Mouse (Mus musculus) yolk sac, embryonic 10.5 days (tissue): ENCODE results near the gene Anxa1.

ENCODE experiments used
- DNase-seq: peaks from one replicate; pipeline ENCODE4 v3.0.0-alpha.2; 2017; ENCODE audit warnings: low spot score

The Anxa1 gene

DNA sequence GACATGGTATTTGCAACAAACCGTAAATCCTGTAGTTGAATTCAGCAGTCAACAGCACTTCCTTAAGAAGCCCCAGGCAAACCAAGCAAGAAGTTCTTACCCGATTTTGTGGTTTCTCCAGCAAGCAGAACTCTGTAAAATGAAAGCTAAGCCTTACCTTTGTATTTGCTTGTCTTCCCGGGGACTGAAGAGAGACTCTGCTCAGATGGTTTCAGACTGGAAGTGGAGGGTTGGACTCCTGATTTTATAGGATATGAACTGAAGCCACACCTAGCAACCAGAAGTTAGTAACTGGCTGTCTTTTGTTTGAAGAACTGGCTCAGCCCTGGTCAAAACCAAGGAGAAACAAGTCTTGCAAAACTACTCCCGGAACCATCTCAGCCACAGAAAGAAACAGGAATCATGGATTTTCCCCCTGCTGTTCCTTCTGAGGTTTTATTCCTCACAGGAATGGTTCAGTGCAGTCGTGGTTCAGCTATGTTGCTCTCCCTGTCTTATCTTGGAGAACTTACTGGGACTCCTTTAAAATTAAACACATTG, at the start of gene Anxa1:
Gene Anxa1 (minus strand): TSS at position 490 of the 540 bp plus-strand sequence.
- peak; percentile 13 for DNase-seq

DNA sequence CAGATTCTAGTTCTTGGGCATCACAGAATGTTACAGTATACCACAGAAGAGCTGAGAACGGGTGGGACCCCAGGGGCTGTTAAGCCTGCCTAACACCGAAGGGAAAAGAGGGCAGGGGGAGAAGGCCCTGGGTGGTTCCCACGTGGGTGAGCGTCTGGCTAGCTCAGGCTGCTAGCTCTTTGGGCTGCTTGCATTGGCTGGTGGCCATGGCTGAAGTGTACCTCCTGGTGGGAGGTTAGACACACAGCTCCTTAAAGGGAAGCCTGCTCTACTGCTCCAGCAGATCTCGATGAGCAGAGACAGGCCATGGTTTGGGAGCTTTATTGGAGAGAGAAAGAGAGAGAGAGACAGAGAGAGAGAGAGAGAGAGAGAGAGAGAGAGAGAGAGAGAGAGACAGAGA, 46.3 kb upstream of the Anxa1 start:
- DNase-seq, result no peak

DNA sequence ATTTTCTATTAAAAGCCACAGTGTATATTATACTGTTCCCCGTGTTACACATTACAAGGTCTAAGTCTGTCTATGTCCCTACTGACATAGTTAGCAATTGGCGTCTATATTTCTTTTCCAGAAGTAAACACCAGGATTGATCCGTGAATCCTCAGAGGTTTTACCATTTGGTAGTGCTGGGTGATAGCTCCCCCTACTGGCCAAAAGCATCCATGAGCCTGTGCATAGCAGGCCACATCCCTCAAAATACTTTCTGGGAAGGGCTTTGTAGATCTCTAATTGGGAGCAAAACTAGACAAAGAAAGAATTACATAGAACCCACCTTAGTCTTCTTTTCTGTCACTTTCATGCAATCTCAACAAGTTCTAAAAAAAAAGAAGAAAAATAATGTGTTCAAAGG, 43.8 kb upstream of the Anxa1 start:
- peak; percentile 12 for DNase-seq

DNA sequence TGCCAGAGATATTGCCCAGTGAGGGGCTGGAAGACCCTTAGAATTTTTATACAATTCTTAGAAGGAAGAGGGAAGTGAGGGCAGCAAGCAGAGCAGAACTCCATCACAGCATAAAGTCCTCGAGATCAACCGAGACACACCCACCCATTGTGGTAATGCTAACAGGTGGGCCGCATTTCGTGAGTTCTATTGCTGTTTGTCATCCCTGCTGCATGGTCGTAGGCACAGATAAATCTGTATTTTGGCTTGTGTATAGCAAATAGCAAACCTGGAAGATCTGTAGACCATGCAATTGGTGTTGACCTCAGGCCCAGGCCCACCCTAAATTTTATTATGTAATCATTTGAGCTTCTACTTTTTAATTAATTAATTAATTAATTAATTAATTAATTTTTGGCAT, 43.2 kb upstream of the Anxa1 start:
- DNase-seq, result no peak

DNA sequence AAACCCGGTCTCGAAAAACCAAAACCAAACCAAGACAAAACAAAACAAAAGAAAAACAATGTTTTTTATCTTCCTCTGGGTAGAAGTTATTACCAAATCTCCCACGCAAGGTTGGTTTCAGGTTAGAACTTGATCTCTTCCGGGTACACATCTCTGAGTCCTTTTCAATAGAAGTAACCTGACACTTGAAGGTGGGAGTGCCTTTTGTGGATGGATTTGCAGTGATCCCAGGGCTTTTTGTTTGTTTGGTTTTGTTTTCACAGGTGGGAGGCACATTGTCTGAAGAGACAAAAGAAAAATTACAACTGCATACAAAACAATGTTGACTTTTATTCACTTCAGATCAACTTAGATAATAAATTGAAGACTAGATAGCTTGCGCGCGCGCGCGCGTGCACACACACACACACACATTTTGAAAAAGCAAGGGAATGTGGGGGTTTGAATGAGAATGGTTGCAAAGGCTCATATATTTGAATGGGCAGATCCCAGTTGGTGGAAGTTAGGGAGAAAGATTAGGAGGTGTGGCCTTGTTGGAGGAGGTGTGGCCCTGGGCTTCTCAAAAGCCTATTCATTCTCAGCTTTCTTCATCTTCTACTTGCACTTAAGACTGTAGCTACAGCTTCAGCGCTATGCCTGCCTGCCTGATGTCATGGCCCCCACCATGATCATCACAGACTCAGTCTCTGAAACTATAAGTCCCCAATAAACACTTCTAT, 35.9 kb upstream of the Anxa1 start:
- DNase-seq, result no peak

DNA sequence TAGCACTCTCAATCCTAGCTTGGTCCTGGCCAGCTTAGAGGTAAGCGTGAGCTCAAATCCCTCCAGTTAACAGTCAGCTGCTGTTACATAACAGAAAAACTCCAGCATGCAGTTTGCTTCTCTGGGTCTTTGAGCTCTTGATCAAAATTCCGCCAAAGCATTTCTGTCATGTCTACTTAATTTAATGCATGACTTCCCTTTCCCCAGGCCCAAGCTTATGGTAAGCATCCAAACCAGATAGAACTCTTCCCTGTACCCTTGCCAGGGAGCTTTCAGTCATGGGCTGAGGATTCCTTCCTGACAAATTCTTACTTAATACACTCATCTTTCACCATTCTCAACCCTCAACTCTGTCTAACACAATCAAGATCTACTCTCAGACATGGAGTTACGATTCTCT, 20.5 kb upstream of the Anxa1 start:
- no peak for DNase-seq

DNA sequence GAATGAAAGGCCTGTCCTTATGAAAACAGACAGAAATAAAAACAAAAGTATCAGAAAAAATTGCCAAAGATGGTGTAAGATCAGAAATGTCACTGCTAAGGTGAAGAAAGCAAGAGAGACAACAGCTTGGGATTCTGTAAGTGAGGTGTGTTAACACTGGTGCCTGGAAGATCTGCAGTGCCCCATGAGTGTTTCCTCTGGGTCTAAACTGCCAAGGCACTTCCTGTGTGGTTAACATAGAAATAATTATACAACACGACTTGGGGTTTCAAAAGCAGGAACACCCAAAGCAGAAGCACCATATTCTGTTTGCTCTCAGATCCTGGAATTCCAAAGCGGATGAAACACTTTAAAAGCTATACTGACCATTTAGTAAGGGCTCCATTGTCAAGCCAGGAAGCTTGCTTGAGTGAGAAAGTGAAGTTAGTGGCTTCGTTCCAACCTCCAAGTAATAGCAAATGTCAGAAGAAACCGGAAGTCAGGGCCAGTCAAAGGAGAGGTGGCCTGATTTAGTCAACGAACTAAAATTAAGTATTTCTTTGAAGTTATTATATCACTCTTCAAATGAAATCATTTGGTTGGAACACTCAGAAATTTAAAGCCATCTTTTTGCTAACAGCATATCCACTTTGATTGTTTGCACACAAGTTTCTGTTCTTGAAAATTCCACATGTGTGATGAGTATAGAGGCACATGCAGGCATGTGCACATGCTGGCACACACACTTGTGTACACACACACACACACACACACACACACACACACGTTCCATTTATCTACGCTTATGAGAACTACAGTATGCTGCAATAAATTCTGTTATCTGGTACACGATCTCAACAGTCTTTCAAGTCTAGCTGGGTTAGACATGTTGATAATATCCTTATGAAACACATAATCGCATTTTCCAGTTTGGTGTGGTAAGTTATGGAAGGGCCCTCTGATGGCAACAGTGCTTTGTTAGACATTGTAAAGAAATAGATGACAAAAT, 19.1 kb upstream of the Anxa1 start:
- no peak for DNase-seq

DNA sequence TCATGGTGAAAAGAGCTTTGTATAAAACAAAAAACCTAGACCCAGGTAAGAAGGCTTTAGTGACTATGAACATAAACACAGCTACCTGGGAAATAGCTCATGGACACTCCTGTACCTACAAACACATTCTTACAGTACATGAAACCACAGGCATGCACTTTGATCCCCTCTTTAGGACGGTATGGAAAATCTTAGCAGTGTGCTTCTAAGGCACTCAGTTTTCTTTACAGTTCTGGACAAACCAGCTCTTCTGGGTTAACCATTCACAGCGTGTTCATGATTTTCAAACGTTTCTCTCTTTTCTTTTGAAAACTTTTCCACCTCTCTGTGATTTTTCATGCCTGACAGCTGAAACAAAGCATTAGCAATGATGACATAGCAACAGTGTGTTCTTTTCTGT, 15.7 kb upstream of the Anxa1 start:
- DNase-seq, result no peak

DNA sequence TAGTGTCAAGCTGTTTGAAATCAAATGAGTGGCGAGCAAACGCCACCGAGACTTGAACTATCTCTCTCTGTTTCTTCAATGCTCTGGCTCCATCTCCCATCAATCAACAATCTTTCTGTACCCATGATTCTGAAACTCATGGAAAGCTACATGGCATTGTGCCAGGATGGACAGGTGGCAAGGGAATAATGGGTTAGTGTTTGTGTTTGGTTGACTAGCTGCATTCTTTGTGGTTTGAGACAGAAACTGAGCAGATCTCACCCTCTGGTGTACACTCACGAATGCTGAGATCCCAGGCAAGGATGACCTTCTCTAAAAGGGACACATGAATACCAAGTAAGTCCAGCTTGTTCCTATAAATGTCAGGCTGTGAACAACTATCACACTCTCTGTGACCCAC, 14.3 kb upstream of the Anxa1 start:
- DNase-seq, result no peak

DNA sequence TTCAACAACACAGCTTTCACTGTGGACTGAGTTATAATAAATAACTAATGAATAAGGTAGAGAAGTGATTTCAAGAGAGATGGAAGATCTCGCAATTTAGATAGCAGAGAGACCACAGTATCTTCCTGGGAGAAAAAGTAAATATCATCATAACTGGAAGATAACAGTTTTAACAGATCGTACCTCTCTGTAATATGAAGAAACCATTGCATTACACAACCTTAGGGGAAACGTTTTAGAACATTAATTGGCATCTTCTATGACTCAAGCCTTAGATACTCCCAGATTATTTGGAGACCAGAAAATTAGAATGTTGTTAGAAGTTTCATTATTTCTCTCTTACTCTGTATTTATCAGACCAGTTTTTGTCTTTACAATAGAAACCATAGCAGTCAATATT, 13.0 kb upstream of the Anxa1 start:
- DNase-seq, result no peak

DNA sequence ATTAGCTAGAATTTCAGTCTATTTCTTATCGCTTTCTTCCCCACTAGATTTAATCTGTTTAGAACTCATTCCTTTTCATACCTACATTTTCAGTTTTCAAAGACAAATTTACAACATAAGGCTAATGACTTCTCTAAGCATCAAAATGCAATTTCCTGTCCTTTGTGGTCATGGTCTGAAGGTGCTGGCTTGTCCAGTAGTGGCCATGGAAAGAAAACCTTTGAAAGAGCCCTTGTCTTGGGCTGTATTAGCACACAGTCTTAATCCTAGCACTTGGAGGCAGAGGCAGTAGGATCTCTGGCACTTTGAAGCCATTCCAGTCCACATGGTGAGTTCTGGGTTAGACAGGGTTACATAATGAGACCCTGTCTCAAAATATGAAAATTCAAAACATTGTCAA, 12.5 kb upstream of the Anxa1 start:
- no peak for DNase-seq

DNA sequence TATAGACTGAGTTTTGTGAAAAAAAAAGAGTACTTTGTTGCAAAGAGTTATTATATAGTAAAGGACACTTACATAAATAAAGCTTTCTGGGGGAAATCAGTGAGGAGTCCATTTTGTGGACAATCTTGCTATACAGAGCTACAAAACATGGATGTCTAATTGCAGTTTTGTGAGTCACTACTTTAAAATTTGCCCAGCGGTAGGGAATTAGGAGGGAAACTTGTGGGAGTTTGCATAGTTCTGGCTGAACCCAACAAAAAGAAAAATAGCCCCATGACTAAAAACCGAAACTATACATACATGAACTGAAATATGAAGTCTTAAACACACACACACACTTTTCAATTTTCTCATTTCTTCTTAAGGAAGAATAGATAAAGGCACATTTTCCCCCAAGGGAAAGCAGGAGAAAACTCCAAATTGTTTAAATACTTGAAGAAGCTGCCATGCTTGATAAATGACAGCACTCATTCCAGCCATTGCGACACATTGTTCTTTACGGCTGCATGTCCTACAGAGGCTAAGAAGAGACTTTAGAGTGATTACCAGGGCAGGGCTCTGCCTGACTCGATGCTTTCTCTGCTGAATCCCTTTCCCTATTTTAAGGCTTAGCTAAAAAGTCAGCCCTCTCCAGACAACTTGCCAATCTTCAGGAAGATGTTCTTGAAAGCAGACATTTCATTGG, 11.9 kb upstream of the Anxa1 start:
- DNase-seq, result no peak

DNA sequence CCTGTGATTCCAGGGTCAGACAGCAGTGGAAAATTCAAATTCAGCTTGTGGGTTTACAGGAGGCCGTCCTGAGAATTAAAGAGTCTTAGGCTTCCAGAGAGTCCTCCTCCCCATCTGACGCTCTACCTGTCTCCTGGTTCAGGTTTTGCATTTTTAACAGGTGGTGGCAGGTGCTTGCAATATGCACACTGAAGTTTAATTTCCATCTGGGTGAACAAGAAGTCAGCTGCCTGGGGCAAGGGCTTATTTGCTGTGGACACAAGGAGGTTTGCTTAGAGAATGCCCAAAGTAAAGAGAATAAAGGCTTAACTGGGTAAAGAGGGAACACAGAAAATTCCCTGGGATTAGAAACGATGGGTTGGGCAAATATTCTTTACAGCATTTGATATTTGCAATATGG, 11.2 kb upstream of the Anxa1 start:
- DNase-seq, result no peak

DNA sequence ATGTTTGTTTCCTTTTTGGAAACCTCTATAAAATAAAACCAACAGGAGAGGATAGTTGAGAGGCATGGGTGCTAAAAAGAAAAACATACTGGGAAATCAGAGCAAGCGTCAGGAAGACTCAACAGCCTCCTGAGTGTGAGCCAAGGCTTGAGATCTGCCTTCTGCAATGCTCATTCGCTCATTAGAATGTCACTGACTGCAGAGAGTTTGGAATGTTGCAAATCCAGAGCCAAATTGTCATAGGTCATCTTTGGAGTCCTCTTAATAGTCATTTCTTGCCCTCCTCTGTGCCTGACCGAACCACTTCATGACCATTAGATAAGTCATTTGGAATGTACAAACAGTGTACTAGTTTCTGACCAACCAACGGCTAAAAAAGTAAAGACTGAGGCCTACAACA, 8.4 kb upstream of the Anxa1 start:
- DNase-seq, result no peak

DNA sequence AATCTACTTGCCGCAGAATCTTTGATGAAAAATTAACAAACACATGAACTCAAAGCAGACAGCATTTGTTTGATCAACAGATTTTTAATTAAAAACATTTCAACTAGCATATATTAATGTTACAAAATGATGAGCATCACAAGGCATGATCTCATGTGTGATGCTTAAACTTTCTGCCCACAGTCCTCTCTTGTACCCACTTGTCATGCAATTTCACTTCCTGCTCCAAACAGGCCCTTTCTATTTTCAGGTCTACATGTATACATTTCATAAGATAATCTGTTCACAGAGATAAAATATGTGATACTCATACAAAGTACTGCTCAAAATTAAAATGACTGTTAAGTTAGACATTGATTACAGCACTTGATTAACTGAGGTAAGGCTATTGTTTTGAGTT, 6.3 kb upstream of the Anxa1 start:
- DNase-seq, result no peak

DNA sequence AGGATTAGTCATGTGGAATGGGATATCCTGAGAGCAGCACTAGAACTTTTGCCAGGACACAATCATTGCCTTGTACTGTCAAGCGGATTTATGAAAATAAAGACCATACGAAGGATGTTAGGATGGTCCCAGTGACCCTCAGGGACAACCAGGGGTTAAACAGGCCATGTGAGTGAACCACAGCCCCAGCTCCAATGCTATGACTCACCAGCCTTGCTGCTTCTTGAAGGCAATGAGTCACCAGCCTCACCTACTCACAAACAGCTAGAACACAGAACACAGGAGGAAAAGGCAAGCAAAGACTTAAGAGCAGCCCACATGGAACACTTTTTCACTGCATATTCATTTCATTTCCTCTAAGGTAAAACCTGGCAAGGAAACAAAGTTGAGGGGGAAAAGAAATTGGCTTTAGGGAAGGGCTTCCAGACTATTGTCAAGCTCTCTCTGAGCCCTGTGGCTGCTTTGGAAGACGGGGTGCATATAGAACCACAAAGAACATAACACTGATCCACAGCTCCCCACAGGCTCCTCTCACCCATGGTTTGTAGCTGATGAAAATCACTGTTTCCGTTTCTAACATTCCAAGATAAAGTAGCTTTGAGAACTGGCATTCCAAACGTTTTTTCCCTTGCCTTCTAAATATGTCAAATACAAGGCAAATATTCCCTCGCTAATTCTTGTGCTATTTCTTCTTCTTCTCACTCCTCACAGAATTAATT, 3.0 kb upstream of the Anxa1 start:
- peak; percentile 22 for DNase-seq

DNA sequence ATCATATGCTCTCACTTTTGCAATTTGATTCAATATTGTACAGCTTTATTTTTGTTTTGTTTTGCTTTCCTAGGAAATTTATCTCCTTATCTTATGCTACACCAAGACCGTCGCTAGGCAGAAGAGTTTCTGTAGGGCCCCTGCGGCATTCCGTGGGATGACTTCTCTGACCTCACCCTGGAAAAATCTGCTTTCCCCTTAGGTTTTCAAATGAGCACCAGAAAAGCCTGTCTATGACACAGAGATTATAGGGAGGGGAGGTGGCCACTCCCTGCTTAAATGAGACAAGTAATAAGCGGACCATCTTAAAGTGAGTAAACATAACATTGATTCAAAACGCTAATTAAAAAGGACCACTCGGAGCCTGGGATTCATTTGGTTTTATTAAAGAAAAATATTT, 1.0 kb downstream of the Anxa1 start:
- peak; percentile 5 for DNase-seq

DNA sequence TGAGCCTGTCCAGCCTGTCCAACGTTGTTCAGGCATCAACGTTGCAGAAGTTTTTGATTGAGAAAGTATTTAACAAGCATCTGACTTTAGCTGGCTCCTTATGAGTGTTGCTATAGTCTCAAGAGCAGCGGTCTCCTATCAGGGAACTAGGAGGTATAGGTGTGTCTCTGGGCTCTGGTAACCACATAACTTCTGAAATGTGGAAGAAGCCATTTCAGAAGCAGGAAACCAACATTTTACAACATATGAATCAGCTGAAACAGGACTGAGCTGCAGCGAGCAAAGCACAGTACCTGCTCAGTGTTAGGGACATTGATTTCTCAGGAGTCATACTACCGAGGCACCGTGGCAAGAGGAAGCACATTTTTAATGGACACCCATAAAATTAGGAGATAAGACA, 1.5 kb downstream of the Anxa1 start:
- no peak for DNase-seq

DNA sequence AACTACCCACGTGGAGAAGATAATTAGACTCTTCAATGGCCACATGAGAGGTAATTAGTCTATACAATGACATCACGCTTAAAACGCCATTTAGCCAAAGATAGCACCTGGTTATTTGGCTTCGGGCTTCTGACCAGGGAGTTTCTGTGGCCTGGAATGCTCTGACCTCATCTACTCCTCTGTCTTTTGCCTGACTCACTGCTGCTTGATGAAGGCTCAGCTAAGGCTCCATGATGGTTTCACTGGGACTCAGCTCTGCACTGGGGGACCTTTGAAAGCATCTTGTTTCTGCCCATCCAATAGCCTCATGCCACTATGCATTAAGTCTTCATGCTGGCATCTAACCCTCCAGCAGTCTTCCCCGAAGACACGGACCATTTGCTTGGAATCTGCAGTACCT, 2.5 kb downstream of the Anxa1 start:
- DNase-seq, result no peak

DNA sequence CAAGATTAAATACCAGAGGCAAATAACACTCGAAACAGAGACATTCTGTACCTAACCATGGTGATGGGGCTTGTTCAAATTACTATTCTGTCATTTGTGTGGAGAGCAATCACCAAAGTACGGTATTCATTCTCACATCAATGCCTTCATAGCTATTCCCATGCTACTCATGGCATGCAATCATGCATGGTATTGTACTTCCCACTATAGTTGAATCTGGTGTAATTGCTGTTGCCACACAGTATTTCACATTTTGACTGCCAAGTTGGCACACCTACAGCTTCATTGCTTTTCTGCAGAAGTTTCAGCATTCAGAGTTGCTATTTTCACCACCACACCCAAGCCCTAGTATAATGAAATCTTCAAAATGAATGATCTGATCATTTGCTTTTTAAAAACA, 4.4 kb downstream of the Anxa1 start:
- DNase-seq, result no peak

DNA sequence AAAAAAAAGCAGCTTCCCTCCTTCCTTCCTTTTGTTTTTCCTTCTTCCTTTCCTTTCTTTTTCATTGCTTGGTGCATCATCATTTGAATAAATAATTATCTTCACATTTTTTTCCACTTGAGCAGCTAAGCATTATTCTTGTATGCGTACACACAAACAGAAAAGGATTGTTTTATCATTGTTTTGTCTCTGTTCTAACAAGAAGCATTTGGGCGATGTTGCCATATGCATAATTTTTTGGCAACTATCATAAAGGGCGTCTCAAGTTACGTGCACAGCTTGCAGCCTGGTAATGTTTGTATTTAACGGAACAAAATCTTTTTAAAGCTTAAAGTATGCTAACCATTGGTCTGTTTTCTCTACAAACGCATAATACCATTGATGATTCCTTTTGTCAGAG, 5.1 kb downstream of the Anxa1 start:
- no peak for DNase-seq

DNA sequence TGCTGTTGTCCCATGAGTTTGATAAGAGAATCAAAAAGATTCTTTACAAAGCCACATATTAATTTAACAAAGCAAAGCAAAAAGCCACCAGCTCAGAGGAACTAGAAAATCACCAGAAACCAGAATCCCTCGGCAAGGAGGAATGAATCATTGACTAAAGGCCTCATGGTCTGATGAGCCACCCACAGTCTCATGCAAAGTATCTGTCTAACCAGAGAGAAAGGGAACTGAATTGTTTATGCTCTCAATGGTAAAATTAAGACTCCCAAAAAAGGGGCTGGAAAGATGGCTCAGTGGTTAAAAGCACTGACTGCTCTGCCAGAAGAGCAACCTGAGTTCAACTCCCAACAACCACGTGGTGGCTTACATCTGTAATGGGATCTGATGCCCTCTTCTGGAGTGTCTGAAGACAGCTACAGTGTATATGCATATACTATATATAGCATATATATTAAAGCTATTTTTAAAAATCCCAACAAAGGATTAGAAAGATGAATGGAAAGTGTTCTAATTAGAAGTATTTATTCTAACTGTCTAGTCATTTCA, 9.5 kb downstream of the Anxa1 start:
- DNase-seq, result no peak
